Mouse (Mus musculus) kidney, postnatal 0 days (tissue): ENCODE data around the gene Slc31a2. TPM values are rescaled to one million over a fixed set of nuclear protein-coding genes. Genes with fewer than 3 reads are reported as not detected.
A peak's percentile ranks its signal among the peaks of the same experiment; 100 is the strongest.

ENCODE experiments used
- ATAC-seq: fragments of 200-750 bp; cut with Nextera tagmentation; replicated peaks from 2 replicates; pipeline ENCODE4 v1.8.0; 2017; ENCODE audit warnings: low read depth, moderate number of reproducible peaks, moderate TSS enrichment, moderate library complexity; ENCODE audit not compliant: low FRiP score
- DNase-seq: peaks from one replicate; pipeline ENCODE4 v3.0.0-alpha.2; 2016; ENCODE audit warnings: low spot score
- H3K27ac ChIP-seq: fragments of 300-500 bp; sonication (generic); 2 replicates; pipeline ENCODE4 v1.5.1; 2014; ENCODE audit warnings: mild to moderate bottlenecking
- H3K27me3 ChIP-seq: fragments of 300-500 bp; sonication (generic); 2 replicates; pipeline ENCODE4 v1.6.1; 2014; ENCODE audit warnings: low read length, mixed read lengths; ENCODE audit not compliant: insufficient read depth
- H3K36me3 ChIP-seq: fragments of 300-500 bp; sonication (generic); 2 replicates; pipeline ENCODE4 v1.6.1; 2014; ENCODE audit warnings: low read length, mixed read lengths; ENCODE audit not compliant: insufficient read depth
- H3K4me1 ChIP-seq: fragments of 300-500 bp; sonication (generic); replicated peaks from 2 replicates; pipeline ENCODE4 v1.6.1; 2014; ENCODE audit warnings: antibody characterized with exemption, low read length, mixed read lengths; ENCODE audit not compliant: insufficient read depth
- H3K4me2 ChIP-seq: fragments of 300-500 bp; sonication (generic); 2 replicates; pipeline ENCODE4 v1.6.1; 2014; ENCODE audit warnings: mild to moderate bottlenecking, low read length, moderate library complexity, mixed read lengths
- H3K4me3 ChIP-seq: fragments of 300-500 bp; sonication (generic); replicated peaks from 2 replicates; pipeline ENCODE4 v1.5.1; 2014; ENCODE audit warnings: low read depth, low read length
- H3K9ac ChIP-seq: fragments of 300-500 bp; sonication (generic); 2 replicates; pipeline ENCODE4 v1.6.1; 2014; ENCODE audit warnings: low read depth, low read length
- H3K9me3 ChIP-seq: fragments of 300-500 bp; sonication (generic); replicated peaks from 2 replicates; pipeline ENCODE4 v1.6.1; 2016; ENCODE audit warnings: low read length, inconsistent platforms, mixed read lengths
- CTCF ChIP-seq: IDR thresholded peaks from 2 replicates; pipeline ENCODE4 v1.5.1; 2016; ENCODE audit warnings: antibody characterized with exemption, low read depth, mild to moderate bottlenecking, moderate library complexity
- WGBS: fragments of 180-500 bp; shearing (Covaris S2); extraction: QIAGEN DNeasy Blood & Tissue Kit; methylation state at CpG from one replicate; pipeline ENCODE4 v1.1.7; 2014; 5-methylcytosine and 5-hydroxymethylcytosine counted together
- polyA plus RNA-seq: library from polyadenylated mRNA; unstranded; fragments of >200 nt; fragmentation: Nextera tagmentation; extraction: Ambion mirVana; gene quantifications from 2 replicates; pipeline ENCODE4 v1.2.1, GENCODE M21; 2015

The Slc31a2 gene
- polyA plus RNA-seq, 1 experiment from 2014 or later, result 18.1 TPM

- no peak overlapping the region for H3K4me3 ChIP-seq
- H3K9me3 ChIP-seq, result no peaks in the 10 kb centered on the region
- no peak for TF ChIP-seq CTCF
- no peak overlapping the region for H3K4me2 ChIP-seq
- H3K4me1 ChIP-seq, result no peaks in the 10 kb centered on the region; the same call in 1 of the 2 replicates
- H3K27ac ChIP-seq, result no peak overlapping the region
- no peaks in the 10 kb centered on the region for H3K36me3 ChIP-seq
- H3K27me3 ChIP-seq, result no peaks in the 10 kb centered on the region
- H3K9ac ChIP-seq, result no peak overlapping the region
- ATAC-seq (no peak), DNase-seq (no peak)
- 84% methylated on average over 10 of the region's 10 CpGs for WGBS
Measured at GRCm38 (mm10) chr4:62276642-62277041, 14.3 kb downstream of the Slc31a2 start.

GRCm38 (mm10) chr4:62277222-62277621 is 14.9 kb downstream of the Slc31a2 start:
- Histone ChIP-seq H3K4me1 (no peaks in the 10 kb centered on the region; the same call in 1 of the 2 replicates), H3K36me3 (no peaks in the 10 kb centered on the region), H3K9ac (no peak overlapping the region), H3K27me3 (no peaks in the 10 kb centered on the region), H3K9me3 (no peaks in the 10 kb centered on the region), H3K4me3 (no peak overlapping the region), H3K4me2 (no peak overlapping the region), H3K27ac (no peak overlapping the region)
- DNase-seq (no peak), ATAC-seq (no peak)
- WGBS, result 78% methylated on average over 3 of the region's 3 CpGs
- peak; percentile 23; the same call in 1 of the 2 replicates for TF ChIP-seq CTCF

- no peaks in the 10 kb centered on the region for H3K9me3 ChIP-seq
- H3K27me3 ChIP-seq, result no peaks in the 10 kb centered on the region
- no peak overlapping the region for H3K9ac ChIP-seq
- DNase-seq, result peak; percentile 51
- no peaks in the 10 kb centered on the region for H3K36me3 ChIP-seq
- no peak overlapping the region for H3K4me2 ChIP-seq
- peak; percentile 36; the same call in 1 of the 2 replicates for TF ChIP-seq CTCF
- 67% methylated on average over 4 of the region's 4 CpGs for WGBS
- H3K27ac ChIP-seq, result peak overlapping the region; percentile 50; the same call in 1 of the 2 replicates
- peak; percentile 79 for ATAC-seq
- H3K4me1 ChIP-seq, result no peaks in the 10 kb centered on the region; the same call in 1 of the 2 replicates
- H3K4me3 ChIP-seq, result no peak overlapping the region
Measured at GRCm38 (mm10) chr4:62278081-62278480, 15.7 kb downstream of the Slc31a2 start.

GRCm38 (mm10) chr4:62281319-62281718 is 19.0 kb downstream of the Slc31a2 start:
- H3K27ac ChIP-seq, result no peak overlapping the region
- no peaks in the 10 kb centered on the region for H3K9me3 ChIP-seq
- H3K27me3 ChIP-seq, result no peaks in the 10 kb centered on the region
- DNase-seq, result no peak
- no peak overlapping the region for H3K4me2 ChIP-seq
- no peak overlapping the region for H3K4me3 ChIP-seq
- WGBS, result 73% methylated on average over 5 of the region's 5 CpGs
- no peaks in the 10 kb centered on the region for H3K36me3 ChIP-seq
- no peak overlapping the region for H3K9ac ChIP-seq
- ATAC-seq, result no peak
- no peaks in the 10 kb centered on the region for H3K4me1 ChIP-seq
- TF ChIP-seq CTCF, result no peak

- TF ChIP-seq CTCF, result no peak
- 82% methylated on average over 7 of the region's 7 CpGs for whole genome bisulfite sequencing
- H3K4me2 ChIP-seq, result no peak overlapping the region
- H3K9me3 ChIP-seq, result no peaks in the 10 kb centered on the region
- DNase-seq (no peak), ATAC-seq (no peak)
- no peaks in the 10 kb centered on the region for H3K36me3 ChIP-seq
- H3K27me3 ChIP-seq, result no peaks in the 10 kb centered on the region
- H3K4me1 ChIP-seq, result peaks cover 2% of the 10 kb centered on the region; the same call in 1 of the 2 replicates
- no peak overlapping the region for H3K4me3 ChIP-seq
- no peak overlapping the region for H3K27ac ChIP-seq
- H3K9ac ChIP-seq, result no peak overlapping the region
Measured at GRCm38 (mm10) chr4:62282969-62283368, 20.6 kb downstream of the Slc31a2 start.

- DNase-seq, result no peak
- 72% methylated on average over 8 of the region's 8 CpGs for WGBS
- peak overlapping the region; percentile 80; the same call in 1 of the 2 replicates for H3K4me2 ChIP-seq
Measured at GRCm38 (mm10) chr4:62285576-62285975, 23.2 kb downstream of the Slc31a2 start.

More at GRCm38 (mm10) chr4:62285576-62285975, 23.2 kb downstream of the Slc31a2 start:
- no peak overlapping the region for H3K27ac ChIP-seq
- H3K9ac ChIP-seq, result no peak overlapping the region
- H3K9me3 ChIP-seq, result no peaks in the 10 kb centered on the region
- no peak for ATAC-seq
- peaks cover 6% of the 10 kb centered on the region; the same call in 1 of the 2 replicates for H3K4me1 ChIP-seq
- H3K27me3 ChIP-seq, result no peaks in the 10 kb centered on the region
- TF ChIP-seq CTCF, result no peak
- 0 out of 2 replicates have a peak, but pooled peaks cover under 1% of the 10 kb centered on the region for H3K36me3 ChIP-seq
- no peak overlapping the region for H3K4me3 ChIP-seq
